Mouse (Mus musculus) C2C12 (cell line): ENCODE results near the gene Cnst.

Experiments used
- CTCF ChIP-seq: IDR thresholded peaks from one replicate; pipeline ENCODE4 v1.5.1; 2011; ENCODE audit not compliant: control insufficient read depth, insufficient read depth, insufficient read length
- USF1 ChIP-seq: IDR thresholded peaks from one replicate; pipeline ENCODE4 v1.6.1; 2011; ENCODE audit warnings: low read depth, mild to moderate bottlenecking, control low read depth, moderate library complexity

GRCm38 (mm10) chr1:179627855-179628254, 81.7 kb downstream of the Cnst start:
- TF ChIP-seq USF1 (no peak), CTCF (no peak)
